Mouse (Mus musculus) myocyte (in vitro differentiated cells): ENCODE data around the gene Ccne1.

Experiments
- E2F4 ChIP-seq: IDR thresholded peaks from one replicate; pipeline ENCODE4 v1.6.1; 2011; ENCODE audit warnings: mild to moderate bottlenecking, control low read depth, moderate library complexity; ENCODE audit not compliant: insufficient read depth
- MAX ChIP-seq: IDR thresholded peaks from one replicate; pipeline ENCODE4 v1.6.1; 2011; ENCODE audit warnings: low read depth, mild to moderate bottlenecking, control low read depth
- MYOD1 ChIP-seq, 3 experiments: IDR thresholded peaks; one replicate each; pipeline ENCODE4 v1.6.1; 2011; ENCODE audit warnings: control low read depth in 2 of 3, low read depth in 2 of 3, mild to moderate bottlenecking in 2 of 3, moderate library complexity in 1 of 3; ENCODE audit not compliant: insufficient read length in 2 of 3, control insufficient read depth in 1 of 3
- MYOG ChIP-seq, 3 experiments: IDR thresholded peaks; one replicate each; pipeline ENCODE4 v1.6.1; 2011; ENCODE audit warnings: control low read depth in 2 of 3, low read depth in 2 of 3, mild to moderate bottlenecking in 2 of 3; ENCODE audit not compliant: insufficient read length in 2 of 3, control insufficient read depth in 1 of 3, insufficient read depth in 1 of 3
- POLR2A ChIP-seq: IDR thresholded peaks from one replicate; pipeline ENCODE4 v1.6.1; 2011; ENCODE audit warnings: low read depth, mild to moderate bottlenecking, control low read depth, moderate library complexity; ENCODE audit not compliant: insufficient read length
- REST ChIP-seq: IDR thresholded peaks from one replicate; pipeline ENCODE4 v1.6.1; 2011; ENCODE audit warnings: mild to moderate bottlenecking, control low read depth, moderate library complexity; ENCODE audit not compliant: insufficient read depth, insufficient read length
- SRF ChIP-seq: IDR thresholded peaks from one replicate; pipeline ENCODE4 v1.6.1; 2011; ENCODE audit warnings: low read depth; ENCODE audit not compliant: control insufficient read depth, insufficient read length
- TCF12 ChIP-seq: IDR thresholded peaks from one replicate; pipeline ENCODE4 v1.6.1; 2011; ENCODE audit warnings: mild to moderate bottlenecking, control low read depth; ENCODE audit not compliant: poor library complexity, insufficient read depth, severe bottlenecking

DNA sequence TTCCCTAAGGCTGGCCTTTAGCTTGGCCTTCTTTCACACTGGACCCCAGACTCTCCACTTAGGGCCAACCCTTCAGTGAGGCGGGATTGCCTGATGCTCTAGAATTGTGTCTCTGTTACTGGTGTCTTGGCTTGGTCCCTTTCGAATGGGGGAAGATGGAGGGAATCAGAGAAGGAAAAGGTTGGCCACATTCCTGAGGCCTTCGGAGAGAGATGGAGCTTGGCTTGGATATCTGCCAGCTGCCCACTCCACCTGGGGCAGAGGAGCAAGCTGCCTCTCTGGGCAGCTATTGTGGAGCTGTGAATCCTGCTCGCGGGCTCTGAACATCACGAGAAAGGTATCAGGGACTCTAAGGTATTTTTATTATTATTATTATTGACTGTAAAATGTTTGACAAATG, 22.2 kb upstream of the Ccne1 start:
- TF ChIP-seq REST, result no peak
- TF ChIP-seq POLR2A, result no peak
- no peak for TF ChIP-seq MYOD1 (IDR thresholded peaks at IDR 0.05; ENCODE audit: control insufficient read depth in 1 of 3, insufficient read length in 2 of 3, low read depth in 2 of 3)
- no peak for TF ChIP-seq TCF12
- no peak for TF ChIP-seq MYOG (IDR thresholded peaks at IDR 0.05; ENCODE audit: control insufficient read depth in 1 of 3, insufficient read depth in 1 of 3, insufficient read length in 2 of 3, low read depth in 2 of 3)
- TF ChIP-seq SRF, result no peak
- no peak for TF ChIP-seq MAX
- TF ChIP-seq E2F4, result no peak
